Mouse (Mus musculus) heart, adult 2 months (tissue): ENCODE results near the gene Grin3b.

Source experiments
- CTCF ChIP-seq: fragments of 200-600 bp; IDR thresholded peaks from 2 replicates; pipeline ENCODE4 v1.8.1; 2022; ENCODE audit warnings: antibody characterized with exemption, mild to moderate bottlenecking, moderate library complexity
- EP300 ChIP-seq: fragments of 200-500 bp; IDR thresholded peaks from 2 replicates; pipeline ENCODE4 v1.6.1; 2011; ENCODE audit warnings: low read depth, low read length, control low read depth; ENCODE audit not compliant: insufficient read depth
- POLR2A ChIP-seq: fragments of 200-500 bp; IDR thresholded peaks from 2 replicates; pipeline ENCODE4 v1.6.1; 2011; ENCODE audit warnings: mild to moderate bottlenecking, low read depth, low read length, control low read depth; ENCODE audit not compliant: insufficient read depth

GRCm38 (mm10) chr10:79930826-79931186, 39.7 kb upstream of the Grin3b start:
- TF ChIP-seq CTCF (no peak), POLR2A (no peak), EP300 (no peak)
